Mouse (Mus musculus) testis, postnatal 10 days (tissue): Measurements from ENCODE around the gene Rgmb.

ENCODE experiments used
- DNase-seq: peaks from one replicate; pipeline ENCODE4 v3.0.0; 2021; ENCODE audit warnings: low spot score

The Rgmb gene

DNA sequence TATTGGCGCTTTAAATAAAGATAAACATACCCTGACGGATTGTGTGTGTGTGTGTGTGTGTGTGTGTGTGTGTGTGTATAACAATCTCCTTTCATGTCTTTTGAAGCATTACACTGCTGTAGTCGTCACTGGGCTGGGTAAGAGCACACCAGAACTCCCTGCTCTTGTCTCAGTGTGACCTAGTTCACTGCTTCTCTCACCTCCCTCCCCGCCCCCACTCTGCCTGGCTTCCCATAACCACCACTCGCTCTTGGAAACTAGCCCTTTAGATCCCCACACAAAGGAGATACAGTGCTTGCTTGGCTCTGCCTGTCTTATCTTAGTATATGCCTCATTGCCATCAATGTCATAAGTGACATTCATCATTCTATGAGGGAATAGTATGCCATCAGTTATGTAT is 54.5 kb downstream of the Rgmb start:
- peak; percentile 58 for DNase-seq

DNA sequence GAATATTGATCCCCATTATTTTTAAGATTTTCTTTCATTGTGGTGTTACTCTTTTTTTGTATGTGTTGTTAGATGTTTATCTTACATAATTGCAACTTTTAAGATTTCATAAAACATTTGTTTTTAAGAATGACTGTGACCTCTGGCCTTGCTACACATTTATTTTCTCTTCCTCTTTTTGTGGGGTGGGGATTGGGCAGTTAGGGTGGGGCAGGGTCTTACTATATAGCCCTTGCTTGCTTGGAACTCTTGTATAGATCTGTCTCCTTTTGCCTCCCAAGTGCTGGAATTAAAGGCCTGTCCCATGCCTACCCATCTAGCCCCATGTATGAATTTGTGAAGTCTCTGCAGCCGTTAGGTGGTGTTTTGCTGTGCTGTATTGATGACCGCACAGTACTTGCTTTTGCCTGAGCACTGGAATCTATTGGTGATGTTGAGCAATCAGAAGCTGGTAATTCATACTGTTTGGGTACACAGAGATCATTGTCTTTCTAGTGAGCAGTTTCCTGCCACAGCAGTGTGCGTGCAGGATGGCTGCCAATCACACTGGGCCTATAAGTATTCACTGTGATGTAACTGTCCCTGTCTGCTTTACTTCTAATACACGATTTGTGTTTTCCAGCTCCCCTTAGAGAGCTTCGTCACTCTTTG is 56.1 kb downstream of the Rgmb start:
- no peak for DNase-seq

DNA sequence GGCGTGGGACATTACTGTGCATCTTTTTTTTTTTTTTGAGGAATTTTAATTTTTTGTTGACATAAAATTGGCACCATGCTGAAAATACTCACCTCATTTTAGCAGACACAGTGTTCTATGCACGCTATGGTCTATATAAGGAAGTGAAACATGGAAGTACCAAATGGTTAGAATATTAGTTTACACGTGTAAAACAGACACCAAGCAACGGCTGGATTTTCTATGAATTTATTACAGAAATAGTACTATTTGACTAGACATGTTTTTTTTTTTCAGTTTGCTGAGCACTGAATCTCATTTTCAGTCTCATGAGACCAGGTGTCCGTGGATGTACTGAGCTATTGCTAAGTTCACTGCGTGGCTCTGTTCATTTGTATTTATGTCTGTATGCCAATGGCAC is 56.9 kb downstream of the Rgmb start:
- DNase-seq: no peak

DNA sequence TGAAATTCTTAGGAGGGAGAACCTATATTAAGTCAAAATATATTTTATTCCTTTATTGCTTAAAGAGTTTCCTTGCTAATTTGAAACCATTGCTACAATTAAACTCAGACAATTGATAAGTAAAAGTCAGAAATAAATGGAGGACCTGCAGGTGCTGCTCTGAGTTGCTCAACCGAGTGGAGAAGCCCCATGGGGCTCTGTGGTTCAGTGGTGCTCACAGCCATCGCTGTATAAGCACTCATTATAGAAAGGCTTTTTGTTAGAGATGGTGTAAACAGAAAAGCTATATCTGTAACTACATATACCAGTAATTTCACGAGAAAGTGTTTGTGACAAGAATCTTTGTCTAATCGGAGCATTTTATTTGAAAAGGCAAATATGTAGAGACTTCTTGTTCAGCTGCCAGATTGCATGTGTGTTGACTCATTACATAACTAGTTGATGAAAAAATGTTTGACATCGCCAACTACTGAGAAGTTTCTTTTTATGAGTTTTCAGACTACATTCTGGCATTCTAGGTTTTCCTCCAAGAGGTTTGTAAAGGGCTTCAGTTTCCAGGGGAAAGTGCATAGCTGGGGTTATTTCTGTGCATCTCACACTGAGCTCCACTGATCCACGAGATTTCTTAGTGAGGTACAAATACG is 61.6 kb downstream of the Rgmb start:
- no peak for DNase-seq

DNA sequence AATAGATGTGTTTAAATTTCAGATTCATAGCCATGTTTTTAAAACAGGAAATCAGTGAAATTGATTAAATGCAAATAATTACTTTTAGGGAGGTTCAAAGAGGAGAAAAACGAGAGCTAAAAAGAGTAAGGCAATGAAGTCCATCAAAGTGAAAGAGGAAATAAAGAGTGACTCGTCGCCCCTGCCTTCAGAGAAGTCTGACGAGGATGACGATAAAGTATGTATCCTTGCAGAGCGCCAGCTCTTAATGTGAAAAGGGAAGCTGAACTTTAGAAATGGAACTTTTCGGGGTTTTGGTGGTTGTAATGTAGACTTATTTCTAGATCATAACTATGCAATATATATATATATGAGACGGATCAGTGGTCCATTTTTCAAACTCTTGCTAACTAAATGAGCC is 69.6 kb downstream of the Rgmb start:
- no peak for DNase-seq
